Mouse (Mus musculus) urinary bladder, postnatal 36 days (tissue): ENCODE data around the gene Exoc3l2.
A peak's percentile ranks its signal among the peaks of the same experiment; 100 is the strongest.

ENCODE experiments used
- DNase-seq, 2 experiments: peaks; one replicate each; pipeline ENCODE4 v3.0.0; 2022; ENCODE audit warnings: low spot score in 2 of 2, mixed read lengths in 1 of 2

Exoc3l2 gene

GRCm38 (mm10) chr7:19520032-19520431 lies 56.9 kb downstream of the Exoc3l2 start:
- DNase-seq, result no peak

GRCm38 (mm10) chr7:19523017-19523756 lies 60.1 kb downstream of the Exoc3l2 start:
- no peak for DNase-seq

DNA sequence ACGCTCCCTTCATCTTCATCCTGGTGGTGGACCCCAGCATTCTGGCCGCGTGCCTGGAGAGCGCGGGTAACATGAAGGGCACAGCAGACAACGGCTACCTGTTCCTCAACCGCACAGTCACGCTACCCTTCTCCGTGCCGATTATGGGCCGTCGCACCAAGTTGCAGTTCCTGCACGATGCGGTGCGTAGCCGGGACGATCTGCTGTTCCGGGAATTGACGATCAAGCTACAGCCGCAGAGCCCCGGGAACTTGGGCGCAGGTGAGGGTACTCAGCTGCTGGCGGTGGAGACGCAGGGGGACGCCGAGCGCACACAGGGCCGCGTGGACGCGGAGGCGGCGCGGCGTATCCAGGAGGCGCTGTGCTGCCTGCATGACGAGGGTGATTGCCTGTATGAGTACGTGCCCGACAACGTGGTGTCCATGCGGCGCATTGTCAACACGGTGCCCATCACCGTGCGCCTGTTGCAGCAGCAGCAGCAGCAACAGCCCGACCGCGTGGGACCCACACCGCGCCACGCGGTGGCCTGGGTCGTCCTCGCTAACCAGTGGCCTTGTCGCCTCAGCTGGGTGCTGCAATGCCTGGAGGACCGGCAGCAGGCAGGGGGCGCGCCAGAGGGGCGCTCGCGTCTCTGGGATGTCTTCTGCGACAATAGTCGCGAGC lies 60.8 kb downstream of the Exoc3l2 start:
- peak in 1 of 2 experiments; percentile 37 for DNase-seq

GRCm38 (mm10) chr7:19524420-19525104 lies 61.4 kb downstream of the Exoc3l2 start:
- DNase-seq, result no peak

GRCm38 (mm10) chr7:19525105-19525481 lies 62.0 kb downstream of the Exoc3l2 start:
- DNase-seq, result no peak

DNA sequence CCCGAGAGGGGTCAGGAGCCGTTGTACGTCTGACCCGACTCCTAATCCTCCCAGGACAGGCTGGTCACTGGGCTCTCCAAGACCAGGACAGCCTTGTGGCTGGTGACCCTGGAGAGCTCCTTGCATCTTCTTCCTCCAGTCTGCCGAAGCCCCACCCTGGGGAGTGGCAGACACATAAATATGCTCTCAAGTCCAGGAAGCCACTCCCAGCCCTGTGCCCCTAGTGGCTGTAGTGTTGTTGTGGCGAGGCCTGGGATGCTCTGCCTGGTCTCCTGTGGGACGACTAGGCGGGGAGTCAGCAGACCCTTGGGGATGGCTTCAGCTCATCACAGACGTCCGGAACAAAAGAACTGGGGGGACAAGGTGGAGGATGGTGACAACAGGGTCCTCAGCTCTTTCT lies 67.9 kb downstream of the Exoc3l2 start:
- no peak for DNase-seq

GRCm38 (mm10) chr7:19532240-19532639 lies 69.1 kb downstream of the Exoc3l2 start:
- no peak for DNase-seq

DNA sequence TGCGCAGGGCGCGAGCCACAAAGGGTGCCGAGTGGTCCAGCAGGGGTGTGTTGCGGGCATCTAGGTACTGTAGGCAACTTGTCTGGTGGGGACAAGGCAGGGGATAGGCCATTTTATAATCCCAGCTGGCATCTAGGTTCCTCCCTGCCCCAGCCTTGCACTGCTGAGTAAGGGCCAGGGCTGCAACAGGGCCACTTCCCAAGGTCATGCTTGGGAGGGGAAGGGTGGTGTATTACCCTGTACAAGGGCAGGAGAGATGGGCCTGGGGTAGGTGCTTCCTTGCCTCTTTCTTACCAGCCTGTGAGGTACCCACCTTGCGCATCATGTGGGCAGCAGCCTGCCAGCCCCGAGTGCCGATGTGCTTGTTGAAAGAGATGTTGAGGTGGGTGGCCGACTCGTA lies 71.5 kb downstream of the Exoc3l2 start:
- DNase-seq, result no peak

DNA sequence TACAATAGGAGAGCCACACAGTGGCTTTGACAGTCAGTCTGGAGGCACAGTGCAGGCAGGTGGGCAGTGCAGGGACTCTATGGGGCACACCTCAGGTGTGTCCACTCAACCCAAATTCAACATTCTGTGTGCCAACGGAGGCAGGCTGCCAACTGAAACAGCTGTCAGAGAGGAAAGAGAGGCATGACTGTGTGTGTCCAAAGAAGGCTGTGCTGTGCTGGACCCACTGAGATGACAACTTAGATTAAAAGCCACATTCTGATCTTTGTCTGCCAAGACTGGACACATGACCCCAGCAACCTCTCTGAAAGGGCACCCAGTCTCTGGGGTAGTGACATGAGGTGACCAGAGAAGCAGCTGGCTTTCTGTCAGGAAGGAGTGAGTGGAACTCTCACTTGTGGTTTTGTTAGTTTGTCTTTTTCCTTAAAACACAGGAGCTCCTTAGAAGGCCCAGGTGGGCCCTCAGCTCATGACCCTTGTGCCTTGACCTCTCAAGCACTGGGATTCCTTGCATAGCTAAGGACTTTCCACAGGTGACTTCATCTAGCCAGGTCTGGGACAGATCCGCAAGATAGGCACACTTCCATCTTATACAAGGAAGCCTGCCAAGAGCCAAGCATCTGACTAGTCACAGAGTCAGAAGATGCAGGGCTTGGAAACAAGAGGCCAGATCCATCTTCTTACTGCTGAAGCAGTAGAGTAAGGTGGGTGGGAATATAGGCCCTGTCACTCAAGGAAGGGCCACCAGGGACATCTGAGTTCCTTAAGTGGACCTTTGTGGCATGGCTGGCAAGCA lies 77.8 kb downstream of the Exoc3l2 start:
- no peak for DNase-seq

DNA sequence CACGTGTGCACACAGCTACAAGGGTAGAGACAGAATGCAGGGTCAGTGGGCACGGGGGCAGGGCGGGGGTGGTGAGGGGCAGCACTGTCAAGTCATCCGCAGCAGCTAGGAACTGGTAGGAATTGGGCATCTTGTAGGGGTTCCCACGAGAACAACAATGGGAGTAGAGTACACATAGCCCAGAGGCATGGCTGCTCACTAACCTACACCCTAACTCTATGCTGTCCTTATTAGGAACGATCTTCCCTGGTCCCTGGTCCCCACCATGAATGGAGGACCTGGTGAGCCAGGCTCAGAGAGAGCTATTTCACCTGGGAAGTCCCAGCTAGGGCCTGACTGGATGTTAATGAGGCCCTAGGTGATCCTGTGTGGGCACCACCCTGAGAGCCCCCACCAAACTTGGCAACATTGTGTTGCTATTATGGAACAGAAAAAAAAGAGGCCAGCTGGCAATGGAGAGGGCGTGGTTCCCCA lies 78.6 kb downstream of the Exoc3l2 start:
- DNase-seq, result no peak

GRCm38 (mm10) chr7:19542155-19542691 lies 79.1 kb downstream of the Exoc3l2 start:
- no peak for DNase-seq

DNA sequence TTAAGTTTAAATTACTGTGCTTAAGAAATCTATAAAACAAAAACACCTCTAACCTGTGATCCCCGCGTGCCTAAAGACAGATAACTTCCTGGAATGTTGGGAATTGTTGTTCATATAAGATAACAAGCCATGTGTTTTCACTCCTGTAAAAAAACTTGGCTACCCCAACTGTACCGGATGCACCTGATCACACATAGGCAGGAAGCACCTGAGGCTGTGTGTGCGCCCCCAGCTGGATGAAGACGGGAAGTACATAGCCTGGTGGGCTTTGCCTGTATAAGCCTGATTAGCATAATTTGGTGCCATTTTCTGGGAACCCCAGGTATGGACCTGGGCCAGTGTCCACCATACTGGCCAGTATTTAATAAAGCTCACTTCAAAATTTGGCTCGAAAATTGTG lies 80.5 kb downstream of the Exoc3l2 start:
- DNase-seq, result no peak

DNA sequence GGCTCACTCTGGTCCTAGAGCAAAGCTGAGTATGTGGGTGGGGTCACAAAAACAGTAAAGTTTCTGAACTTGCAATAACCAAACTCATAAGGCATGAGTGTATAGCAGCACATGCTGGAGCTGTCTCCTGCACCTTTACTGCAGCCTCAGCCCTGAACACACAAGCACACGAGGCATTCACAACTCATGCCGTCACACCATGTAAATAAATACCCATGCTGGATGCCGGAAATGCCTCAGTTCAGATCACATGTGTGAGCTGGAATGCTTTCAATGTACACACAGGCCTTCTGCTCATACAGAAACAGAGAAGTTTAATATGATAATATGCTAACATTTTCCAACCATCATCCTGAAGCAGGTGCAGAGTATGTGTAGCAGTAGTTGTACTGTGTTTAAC lies 82.9 kb downstream of the Exoc3l2 start:
- no peak for DNase-seq
